Mouse (Mus musculus): ENCODE data around the gene Coro1c.
"Not testable (repeated sequence)": the region's sequence is repeated elsewhere in the genome, so short reads cannot be mapped to it uniquely, and the experiment has no call there.

Gene Coro1c

GRCm38 (mm10) chr5:113828481-113828880 is 80.1 kb downstream of the Coro1c start:
- no peak for DNase-seq (ENCODE audit: low read depth)

GRCm38 (mm10) chr5:113827991-113828411 is 80.6 kb downstream of the Coro1c start:
- no peak for DNase-seq (ENCODE audit: low read depth)

- DNase-seq (ENCODE audit: low read depth), result no peak
These were observed 81.9 kb downstream of the Coro1c start for GRCm38 (mm10) chr5:113826619-113827018.

DNA sequence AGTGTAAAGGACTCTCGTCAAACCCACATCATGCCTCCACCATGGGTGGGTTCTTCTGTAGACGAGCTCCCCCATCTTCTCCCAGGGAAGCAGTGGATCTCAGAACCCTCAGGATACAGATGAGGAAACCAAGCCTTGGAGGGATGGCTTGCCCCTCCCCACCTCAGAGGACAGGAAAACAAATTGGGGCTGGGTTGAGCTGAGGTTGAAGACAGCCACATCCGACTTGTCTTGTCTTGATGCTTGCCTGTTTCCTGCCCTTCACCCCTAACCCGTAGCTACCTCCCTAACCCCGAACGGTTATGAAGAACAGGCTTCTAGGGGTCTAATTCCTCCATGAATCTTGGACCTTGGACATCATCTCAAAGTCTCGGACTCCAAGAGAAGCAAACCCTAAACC is 83.0 kb downstream of the Coro1c start:
- DNase-seq (ENCODE audit: low read depth), result no peak

DNA sequence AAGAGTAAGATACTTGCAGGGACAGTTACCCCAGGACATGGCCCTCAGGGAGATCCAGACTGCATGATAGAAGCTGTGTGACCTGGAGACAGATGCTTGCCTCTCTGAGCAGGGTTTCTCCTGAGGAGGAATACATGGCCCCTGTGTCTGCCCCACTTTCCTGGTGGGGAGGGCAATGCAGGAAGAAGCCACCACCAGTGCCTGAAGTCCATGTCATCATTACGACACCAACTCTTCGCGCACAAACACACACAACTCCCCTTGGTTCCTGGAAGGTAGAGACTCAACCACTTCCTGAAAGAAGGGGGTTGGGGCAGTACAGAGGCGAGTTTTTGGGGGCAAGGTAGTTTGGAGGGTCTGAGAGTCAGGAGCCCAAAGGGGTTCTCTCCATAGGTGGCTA is 84.3 kb downstream of the Coro1c start:
- no peak for DNase-seq (ENCODE audit: low read depth)

DNA sequence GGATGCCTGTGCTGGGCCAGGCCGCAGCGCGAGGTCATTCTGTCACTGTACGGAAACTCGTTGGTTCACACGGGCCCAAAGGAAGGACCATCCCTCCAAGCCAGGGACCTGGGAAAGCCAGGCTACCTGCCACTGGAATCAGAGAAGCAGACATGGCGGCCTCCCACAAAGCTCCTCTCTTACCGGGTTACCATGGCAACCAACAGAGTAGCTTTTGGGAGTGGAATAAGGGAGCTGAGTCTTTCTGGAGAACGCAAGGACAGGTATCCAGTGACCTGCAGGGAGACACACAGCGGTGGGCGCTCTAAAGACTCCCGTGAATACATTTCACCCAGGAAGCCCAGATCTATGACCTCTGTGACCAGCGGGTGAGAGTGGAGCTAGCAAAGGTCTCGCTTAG is 90.0 kb downstream of the Coro1c start:
- no peak for DNase-seq (ENCODE audit: low read depth)

- peak; percentile 74 for DNase-seq (ENCODE audit: low read depth)
These were observed 92.9 kb downstream of the Coro1c start for GRCm38 (mm10) chr5:113815638-113816152.

DNA sequence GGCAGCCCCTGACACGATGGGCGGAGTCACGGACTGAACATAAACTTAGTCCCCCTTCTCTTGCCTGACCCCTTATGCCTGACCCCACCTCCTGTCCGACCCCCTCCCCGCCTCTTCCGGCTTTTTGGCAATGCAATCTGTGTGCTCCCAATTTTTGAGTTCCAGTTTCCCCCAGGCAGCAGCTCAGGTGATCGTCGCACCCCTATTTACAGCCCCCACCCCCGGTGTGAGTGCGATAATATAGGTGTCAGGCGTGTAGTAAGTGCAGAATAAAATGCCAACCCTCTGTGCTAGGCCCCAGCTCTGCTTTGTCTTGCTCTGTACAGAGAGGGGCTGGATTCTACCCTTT is 93.5 kb downstream of the Coro1c start:
- no peak for DNase-seq (ENCODE audit: low read depth)

GRCm38 (mm10) chr5:113814111-113815040 is 94.2 kb downstream of the Coro1c start:
- DNase-seq (ENCODE audit: low read depth), result no peak

DNA sequence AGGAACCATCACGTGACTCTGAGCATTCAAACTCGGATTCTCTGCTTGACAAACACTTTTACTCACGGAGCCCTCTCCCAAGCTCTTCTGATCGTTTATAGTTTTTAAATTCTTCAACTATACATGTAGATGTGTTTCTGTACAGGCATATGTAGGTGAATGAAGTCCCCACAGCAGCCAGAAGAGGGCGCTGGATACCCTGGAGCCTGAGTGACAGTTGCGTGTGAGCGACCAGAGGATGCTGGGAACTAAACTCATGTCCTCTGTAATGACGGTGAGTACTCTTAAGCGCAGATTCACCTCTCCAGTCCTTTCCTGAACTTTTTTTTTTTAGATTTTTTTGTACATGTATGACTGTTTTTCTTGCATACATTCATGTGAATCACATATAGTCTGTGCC is 95.0 kb downstream of the Coro1c start:
- DNase-seq (ENCODE audit: low read depth), result no peak

DNA sequence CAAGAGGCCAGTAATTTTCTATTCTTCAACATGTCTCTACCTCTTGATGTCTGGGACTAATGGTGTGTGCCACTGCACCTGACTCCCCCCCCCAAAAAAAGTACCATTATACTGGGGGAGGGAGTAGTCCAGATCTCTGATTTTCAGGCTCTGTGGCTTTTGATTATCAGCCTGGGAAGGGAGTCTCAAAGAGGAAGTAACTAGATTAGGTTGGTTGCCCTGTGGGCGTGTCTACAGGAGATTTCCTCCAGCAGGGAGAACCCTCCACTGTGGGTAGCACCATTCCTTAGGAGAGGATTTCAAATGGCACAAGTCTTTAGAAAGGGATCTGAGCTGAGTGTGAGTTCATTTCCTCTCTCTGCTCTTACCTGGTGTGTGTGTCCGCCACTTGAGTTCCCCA is 95.9 kb downstream of the Coro1c start:
- no peak for DNase-seq (ENCODE audit: low read depth)

DNA sequence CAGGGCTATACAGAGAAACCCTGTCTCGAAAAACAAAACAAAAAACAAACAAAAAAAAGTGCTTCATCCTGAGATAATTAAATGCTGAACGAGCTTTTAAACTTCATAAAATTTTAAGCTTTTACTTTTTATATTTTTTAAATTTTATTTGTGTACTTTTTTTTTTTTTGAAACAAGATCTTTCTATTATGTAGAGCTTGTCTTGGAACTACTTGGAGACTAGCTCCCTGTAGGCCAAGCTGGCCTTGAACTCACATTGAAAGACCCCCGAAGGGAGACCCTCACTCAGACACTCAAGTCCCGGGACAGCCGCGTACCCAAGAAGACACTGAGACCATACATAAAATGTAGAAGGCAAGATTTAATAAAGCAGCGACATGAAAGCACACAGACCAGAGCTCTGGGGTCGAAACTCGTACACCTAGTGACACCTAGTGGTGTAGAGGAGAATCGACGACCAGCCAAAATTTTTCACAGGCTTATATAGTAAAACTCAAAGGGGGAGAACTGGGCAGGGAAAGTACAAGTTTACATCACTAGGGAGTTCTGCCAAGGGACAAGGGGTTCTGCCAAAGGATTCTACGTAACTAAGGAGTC is 96.6 kb downstream of the Coro1c start:
- DNase-seq (ENCODE audit: low read depth), result not testable (repeated sequence)

DNA sequence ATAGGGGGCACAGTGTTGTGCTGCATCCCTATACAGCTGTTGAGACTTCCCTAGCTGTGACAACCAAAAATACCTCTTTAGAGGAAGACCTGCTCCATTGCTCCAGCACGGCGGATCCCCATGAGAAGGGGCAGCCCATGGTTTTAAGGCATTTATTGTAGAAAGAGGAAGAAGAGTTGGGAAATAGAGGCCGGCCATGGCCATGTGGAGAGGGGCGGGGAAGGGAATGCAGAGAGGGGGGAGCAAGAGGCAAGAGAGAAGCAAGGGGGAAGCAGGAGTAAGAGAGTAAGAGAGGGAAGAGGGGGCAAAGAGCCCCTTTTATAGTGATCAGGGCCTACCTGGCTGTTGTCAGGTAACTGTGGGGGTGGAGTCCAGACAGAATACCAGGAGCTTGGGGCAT is 98.4 kb downstream of the Coro1c start:
- no peak for DNase-seq (ENCODE audit: low read depth)

DNA sequence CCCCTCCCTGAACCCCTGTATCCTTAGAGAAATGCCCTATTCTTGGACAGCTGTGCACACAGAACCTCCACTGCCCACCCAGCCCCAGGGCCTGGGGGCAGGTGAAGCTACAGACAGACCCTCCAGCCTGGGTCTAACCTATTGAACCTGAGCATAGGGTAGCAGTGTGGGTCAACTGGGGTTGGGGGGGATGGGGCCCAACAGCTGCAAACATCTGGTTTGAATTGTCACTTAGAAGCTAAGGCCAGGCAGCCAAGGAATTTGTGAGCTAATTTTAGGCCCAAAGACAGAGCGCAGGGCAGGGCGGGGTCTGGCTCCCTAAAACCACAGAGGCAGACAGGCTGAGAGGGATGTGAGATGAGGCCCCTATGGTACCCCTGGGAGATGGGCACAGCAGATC is 100.4 kb downstream of the Coro1c start:
- no peak for DNase-seq (ENCODE audit: low read depth)

GRCm38 (mm10) chr5:113807712-113808111 is 100.8 kb downstream of the Coro1c start:
- no peak for DNase-seq (ENCODE audit: low read depth)

GRCm38 (mm10) chr5:113806414-113806813 is 102.1 kb downstream of the Coro1c start:
- DNase-seq (ENCODE audit: low read depth), result no peak

DNA sequence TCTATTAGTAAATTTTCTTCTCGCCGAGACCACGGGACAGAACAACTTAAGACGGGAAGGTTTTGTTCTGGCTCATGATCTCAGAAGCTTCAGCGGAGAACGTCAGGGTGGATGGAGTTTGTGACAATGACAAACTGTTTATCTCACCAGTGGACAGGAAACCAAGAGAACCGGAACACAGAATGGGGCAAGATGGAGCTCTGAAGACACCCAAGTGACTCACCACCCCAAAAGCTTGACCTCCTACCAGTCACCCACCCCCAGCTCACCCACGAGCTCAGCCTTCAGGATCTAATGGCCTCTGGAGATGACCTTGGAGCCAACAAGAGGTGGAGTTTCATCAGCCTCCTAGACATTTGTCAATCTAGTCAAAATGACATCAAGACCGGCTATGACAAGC is 103.3 kb downstream of the Coro1c start:
- no peak for DNase-seq (ENCODE audit: low read depth)

DNA sequence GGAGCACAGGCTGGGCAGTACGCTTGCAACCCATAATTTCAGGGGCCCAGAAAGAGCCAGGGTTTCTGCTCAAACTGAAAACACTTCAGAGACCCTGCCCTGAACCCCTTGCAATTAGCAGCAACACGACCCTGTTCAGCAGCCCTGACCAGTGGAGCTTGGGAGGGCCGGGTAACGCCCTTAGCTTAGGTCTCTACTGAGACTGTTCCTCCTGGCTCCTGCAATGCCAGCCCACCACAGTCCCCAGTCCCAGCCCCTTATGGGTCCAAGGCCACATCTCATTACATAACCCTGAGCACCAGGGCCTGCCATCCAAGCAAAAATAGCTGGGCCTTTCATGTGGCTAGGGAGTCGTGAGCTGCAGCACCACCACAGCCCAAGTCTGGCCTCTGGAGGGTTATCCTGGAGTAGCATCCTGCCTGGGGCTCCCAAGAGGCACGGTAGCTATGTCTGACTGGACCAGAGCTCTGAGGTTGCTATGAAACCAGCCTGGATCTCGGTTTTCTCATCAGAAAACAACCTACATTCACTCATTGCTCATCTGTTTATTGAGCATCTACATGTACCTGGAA is 104.1 kb downstream of the Coro1c start:
- DNase-seq (ENCODE audit: low read depth), result no peak

DNA sequence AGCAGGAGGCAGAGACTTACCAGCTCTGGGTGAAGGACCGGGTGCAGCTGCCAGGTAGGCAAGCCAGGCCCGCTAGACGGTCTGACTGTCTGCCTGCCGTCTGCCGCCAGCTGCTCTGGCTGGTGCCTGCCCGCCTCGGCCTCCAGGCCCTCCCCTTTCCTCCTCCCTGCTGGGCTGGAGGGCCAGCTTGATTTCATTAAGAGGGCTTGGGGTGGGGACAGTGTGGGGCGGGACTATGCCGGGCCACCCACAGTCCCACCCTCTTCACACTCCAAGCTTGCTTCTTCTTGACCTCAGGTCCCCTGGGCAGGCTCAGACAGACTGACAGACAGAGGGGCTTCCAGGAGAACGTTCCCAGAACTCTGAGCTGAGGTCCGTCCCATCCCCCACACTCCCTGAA is 108.3 kb downstream of the Coro1c start, which contains the start of gene Tmem119:
Gene Tmem119, minus strand, starts transcription at position 237 of the 400 bp plus-strand sequence.
- no peak for DNase-seq (ENCODE audit: low read depth)

DNA sequence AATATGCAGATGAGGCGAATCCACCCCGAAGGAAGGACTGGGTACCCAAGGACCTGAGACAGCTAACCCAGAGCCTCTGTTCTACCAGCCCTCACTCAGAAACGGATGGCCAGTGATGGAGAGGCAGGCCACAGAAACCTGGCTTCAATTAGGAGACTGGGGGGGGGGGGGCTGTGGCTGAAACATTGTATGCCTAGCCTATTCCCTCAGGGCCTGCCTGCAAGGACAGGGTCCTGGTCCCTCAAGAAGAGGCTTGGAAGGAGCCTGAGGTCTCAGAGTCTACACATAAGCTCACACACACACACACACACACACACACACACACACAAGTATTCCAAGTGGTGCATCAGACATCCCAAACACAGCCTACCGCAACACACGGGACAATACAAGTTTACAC is 108.9 kb downstream of the Coro1c start:
- DNase-seq (ENCODE audit: low read depth), result no peak

DNA sequence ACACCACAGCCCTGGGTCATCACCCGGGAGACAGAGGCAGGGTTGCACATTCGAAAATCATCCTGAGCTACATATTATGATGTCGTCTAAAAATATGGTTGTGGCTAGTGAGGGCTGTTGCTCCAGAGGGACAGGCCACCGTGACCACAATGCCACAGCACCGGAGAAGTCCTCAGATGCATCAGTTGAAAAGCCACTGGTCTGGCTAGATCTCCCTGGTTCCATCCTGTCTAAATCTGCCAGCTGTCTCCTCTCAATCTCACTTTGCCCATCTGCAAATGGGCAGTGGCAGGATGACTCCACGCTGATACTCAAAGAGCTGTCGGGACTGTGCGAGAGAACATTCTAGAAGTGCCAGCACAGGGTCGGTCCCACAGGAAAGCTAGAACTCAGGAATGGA is 110.0 kb downstream of the Coro1c start:
- no peak for DNase-seq (ENCODE audit: low read depth)

DNA sequence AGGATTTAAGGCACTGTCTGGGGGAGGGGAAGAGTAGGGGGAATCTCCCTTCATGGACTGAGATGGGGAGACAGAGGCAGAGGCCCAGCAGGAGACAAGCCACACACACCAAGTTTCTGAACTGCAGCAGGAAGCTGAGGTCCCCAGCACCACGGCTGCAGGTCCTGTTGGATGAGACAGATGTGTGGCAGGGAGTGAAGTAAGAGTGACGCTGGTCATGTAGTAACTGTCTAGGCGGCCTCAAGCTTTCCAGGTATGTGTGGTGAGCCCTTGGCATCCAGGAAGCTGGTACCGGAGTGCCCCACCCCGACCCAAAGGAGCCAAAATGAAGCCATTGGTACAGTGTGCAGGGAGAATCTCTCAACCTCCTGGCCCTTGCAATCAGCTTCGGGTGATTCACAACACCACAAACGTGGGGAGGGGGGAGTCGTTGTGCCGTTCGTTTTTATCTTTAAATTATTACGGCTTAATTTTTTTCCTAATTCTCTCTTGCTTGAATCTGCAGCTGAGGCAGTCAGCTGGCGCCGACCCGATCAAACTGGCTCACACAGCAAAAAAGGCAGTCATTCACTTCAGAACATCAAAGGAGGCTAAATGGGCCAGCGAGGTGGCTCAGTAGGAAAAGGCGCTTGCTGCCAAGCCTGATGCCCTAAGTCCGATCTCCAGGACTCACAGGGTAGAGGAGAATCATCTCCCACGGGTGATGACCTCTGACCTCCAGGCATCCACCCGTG is 111.2 kb downstream of the Coro1c start:
- DNase-seq (ENCODE audit: low read depth), result no peak
